Mouse (Mus musculus) left cerebral cortex, adult 6 months (tissue): Measurements from ENCODE around the gene Ube2e2. TPM values are rescaled to one million over a fixed set of nuclear protein-coding genes. Genes with fewer than 3 reads are reported as not detected.

Experiments
- long read RNA-seq, 2 experiments: library from polyadenylated mRNA; unstranded; transcript quantifications; one replicate each; pipeline ENCODE4 v2.0.0; 2019 to 2020
- polyA plus RNA-seq: library from polyadenylated mRNA; unstranded; fragments of <200 nt; fragmentation: Nextera tagmentation; gene quantifications from 2 replicates; pipeline ENCODE4 v1.2.3, GENCODE M21; 2021

Ube2e2 gene
- 84.9 and 129 TPM in 2 replicates for polyA plus RNA-seq
- long read RNA-seq, experiment 1, partial matches to known transcripts = 7 of 30 reads
- long read RNA-seq, experiment 1, other reads (novel, unspliced or antisense) = 22 of 30 reads
- long read RNA-seq, experiment 2, partial matches to known transcripts = 5 of 22 reads
- long read RNA-seq, experiment 2, other reads (novel, unspliced or antisense) = 16 of 22 reads

GRCm38 (mm10) chr14:18893947-18894445 is at the start of gene Ube2e2:
TSS of gene Ube2e2 (minus strand) at chr14:18894267.

